Mouse (Mus musculus) forebrain, postnatal 0 days (tissue): ENCODE results near the gene Mal. TPM values are rescaled to one million over a fixed set of nuclear protein-coding genes. Genes with fewer than 3 reads are reported as not detected.
A peak's percentile ranks its signal among the peaks of the same experiment; 100 is the strongest.

Experiments used
- ATAC-seq: fragments of 200-750 bp; cut with Nextera tagmentation; 2 replicates; pipeline ENCODE4 v1.8.0; 2017; ENCODE audit warnings: mild to moderate bottlenecking, moderate library complexity
- DNase-seq: peaks from one replicate; pipeline ENCODE4 v3.0.0-alpha.2; 2015
- H3K27ac ChIP-seq: fragments of 300-500 bp; sonication (generic); 2 replicates; pipeline ENCODE4 v1.5.1; 2014; ENCODE audit warnings: low read depth, mild to moderate bottlenecking, antibody characterized with exemption, low read length, moderate library complexity, mixed read lengths
- H3K27me3 ChIP-seq: fragments of 300-500 bp; sonication (generic); 2 replicates; pipeline ENCODE4 v1.6.1; 2014; ENCODE audit warnings: mild to moderate bottlenecking, low read length, mixed read lengths; ENCODE audit not compliant: insufficient read depth
- H3K36me3 ChIP-seq: fragments of 300-500 bp; sonication (generic); 2 replicates; pipeline ENCODE4 v1.6.1; 2014; ENCODE audit warnings: mild to moderate bottlenecking, moderate library complexity; ENCODE audit not compliant: insufficient read depth
- H3K4me1 ChIP-seq: fragments of 300-500 bp; sonication (generic); 2 replicates; pipeline ENCODE4 v1.6.1; 2014; ENCODE audit warnings: antibody characterized with exemption; ENCODE audit not compliant: insufficient read depth
- H3K4me2 ChIP-seq: fragments of 300-500 bp; sonication (generic); 2 replicates; pipeline ENCODE4 v1.6.1; 2014; ENCODE audit warnings: low read depth, mild to moderate bottlenecking, moderate library complexity
- H3K4me3 ChIP-seq: fragments of 300-500 bp; sonication (generic); 2 replicates; pipeline ENCODE4 v1.5.1; 2014; ENCODE audit warnings: low read depth, low read length, mixed read lengths
- H3K9ac ChIP-seq: fragments of 300-500 bp; sonication (generic); 2 replicates; pipeline ENCODE4 v1.6.1; 2014; ENCODE audit warnings: mild to moderate bottlenecking
- H3K9me3 ChIP-seq: fragments of 300-500 bp; sonication (generic); 2 replicates; pipeline ENCODE4 v1.6.1; 2016; ENCODE audit warnings: low read length
- CTCF ChIP-seq: sonication (generic); IDR thresholded peaks from 2 replicates; pipeline ENCODE4 v1.5.1; 2016; ENCODE audit warnings: antibody characterized with exemption, control low read depth, low read depth
- WGBS: fragments of 180-500 bp; shearing (Covaris S2); extraction: QIAGEN DNeasy Blood & Tissue Kit; methylation state at CpG from one replicate; pipeline ENCODE4 v1.1.7; 2014; 5-methylcytosine and 5-hydroxymethylcytosine counted together
- polyA plus RNA-seq: library from polyadenylated mRNA; unstranded; fragments of >200 nt; fragmentation: Nextera tagmentation; extraction: Ambion mirVana; gene quantifications from 2 replicates; pipeline ENCODE4 v1.2.1, GENCODE M21; 2015
- total RNA-seq: library from RNA; depleted of rRNA; stranded (reverse); fragments of >200 nt; gene quantifications from 2 replicates; pipeline ENCODE4 v1.2.3, GENCODE M21; 2014; rRNA removed

Mal gene
- total and polyA plus RNA-seq, 2 experiments from 2014 or later = 2.1 to 2.7 TPM

- Histone ChIP-seq H3K4me1 (peaks cover 13% of the 10 kb centered on the region), H3K36me3 (peaks cover 41% of the 10 kb centered on the region), H3K4me3 (no peak overlapping the region), H3K9ac (no peak overlapping the region), H3K27me3 (no peaks in the 10 kb centered on the region), H3K27ac (no peak overlapping the region), H3K9me3 (no peaks in the 10 kb centered on the region), H3K4me2 (no peak overlapping the region)
- WGBS = 80% methylated on average over 4 of the region's 4 CpGs
- peak; percentile 46 for TF ChIP-seq CTCF
- no peak for ATAC-seq
- DNase-seq = no peak
Measured at GRCm38 (mm10) chr2:127590840-127591239, 65.7 kb downstream of the Mal start.

- H3K9me3 ChIP-seq = no peaks in the 10 kb centered on the region
- H3K36me3 ChIP-seq = peaks cover 34% of the 10 kb centered on the region
- no peak for DNase-seq
- no peaks in the 10 kb centered on the region for H3K27me3 ChIP-seq
- TF ChIP-seq CTCF = no peak
- H3K4me1 ChIP-seq = peaks cover 13% of the 10 kb centered on the region
- H3K4me2 ChIP-seq = no peak overlapping the region
- no peak overlapping the region for H3K4me3 ChIP-seq
- no peak for ATAC-seq
- no peak overlapping the region for H3K9ac ChIP-seq
- no peak overlapping the region for H3K27ac ChIP-seq
- WGBS = 84% methylated on average over 15 of the region's 15 CpGs
Measured at GRCm38 (mm10) chr2:127590204-127590603, 66.3 kb downstream of the Mal start.

GRCm38 (mm10) chr2:127588897-127589296 is 67.6 kb downstream of the Mal start:
- ATAC-seq = no peak
- 90% methylated on average over 9 of the region's 9 CpGs for WGBS
- no peaks in the 10 kb centered on the region for H3K9me3 ChIP-seq
- H3K27me3 ChIP-seq = no peaks in the 10 kb centered on the region
- DNase-seq = no peak
- peaks cover 22% of the 10 kb centered on the region for H3K36me3 ChIP-seq
- H3K4me2 ChIP-seq = no peak overlapping the region
- H3K4me3 ChIP-seq = no peak overlapping the region
- peaks cover 20% of the 10 kb centered on the region for H3K4me1 ChIP-seq
- H3K27ac ChIP-seq = no peak overlapping the region
- no peak for TF ChIP-seq CTCF
- no peak overlapping the region for H3K9ac ChIP-seq

- WGBS = under 1% methylated on average over 22 of the region's 22 CpGs
- peak overlapping the region; percentile 95 for H3K27ac ChIP-seq
- H3K4me3 ChIP-seq = peak overlapping the region; percentile 91
- no peaks in the 10 kb centered on the region for H3K9me3 ChIP-seq
- peaks cover 25% of the 10 kb centered on the region for H3K4me1 ChIP-seq
- H3K27me3 ChIP-seq = no peaks in the 10 kb centered on the region
- no peak for DNase-seq
- peak overlapping the region; percentile 95 for H3K9ac ChIP-seq
- H3K4me2 ChIP-seq = peak overlapping the region; percentile 59
- no peak for TF ChIP-seq CTCF
- H3K36me3 ChIP-seq = peaks cover 11% of the 10 kb centered on the region
- ATAC-seq = 0 out of 2 replicates have a peak, but pooled peaks have one; percentile 8
Measured at GRCm38 (mm10) chr2:127587514-127587844, 69.0 kb downstream of the Mal start.

- peak within 1 kb of the TSS; percentile 95 for H3K9ac ChIP-seq
- ATAC-seq (peak; percentile 84), DNase-seq (peak; percentile 92)
- H3K36me3 ChIP-seq = peaks cover 6% of the 10 kb centered on the region; the same call in 1 of the 2 replicates
- H3K9me3 ChIP-seq = no peaks in the 10 kb centered on the region
- H3K4me2 ChIP-seq = peak within 1 kb of the TSS; percentile 59
- no peaks in the 10 kb centered on the region for H3K27me3 ChIP-seq
- 5% methylated on average over 39 of the region's 39 CpGs for WGBS
- H3K4me1 ChIP-seq = peaks cover 25% of the 10 kb centered on the region
- H3K27ac ChIP-seq = peak within 1 kb of the TSS; percentile 95
- TF ChIP-seq CTCF = peak; percentile 42
- H3K4me3 ChIP-seq = peak within 1 kb of the TSS; percentile 91
Measured at GRCm38 (mm10) chr2:127586694-127587513, 69.6 kb downstream of the Mal start, which contains the start of the genes Zfp661 and Mrps5. Gene Zfp661 (minus strand): TSS chr2:127587094. Gene Mrps5 (plus strand): TSS chr2:127587222.

GRCm38 (mm10) chr2:127584436-127584858 is 72.0 kb downstream of the Mal start:
- Histone ChIP-seq H3K4me2 (peak overlapping the region; percentile 83), H3K36me3 (peaks cover 3% of the 10 kb centered on the region; the same call in 1 of the 2 replicates), H3K4me1 (peaks cover 25% of the 10 kb centered on the region), H3K27me3 (no peaks in the 10 kb centered on the region), H3K9me3 (no peaks in the 10 kb centered on the region), H3K27ac (peak overlapping the region; percentile 31; the same call in 1 of the 2 replicates), H3K9ac (peak overlapping the region; percentile 63), H3K4me3 (peak overlapping the region; percentile 52)
- TF ChIP-seq CTCF = peak; percentile 38; the same call in 1 of the 2 replicates
- peak; percentile 92 for ATAC-seq
- 2% methylated on average over 24 of the region's 24 CpGs for WGBS
- DNase-seq = peak; percentile 95

Other genes with a start within 250 kb of the Mal start
- gene Gpat2, start 231.5 kb downstream of the Mal start, total RNA-seq = 0.38 TPM in 1 of 2 replicates, not detected in the other
- 0.06 and 0.11 TPM in 2 replicates for gene Gpat2, start 231.5 kb downstream of the Mal start, polyA plus RNA-seq
- 26.3 and 28.8 TPM in 2 replicates for gene Fahd2a, start 212.1 kb downstream of the Mal start, total RNA-seq
- 27.1 and 27.4 TPM in 2 replicates for gene Fahd2a, start 212.1 kb downstream of the Mal start, polyA plus RNA-seq
- 27.8 and 31.2 TPM in 2 replicates for gene Kcnip3, start 134.6 kb downstream of the Mal start, total RNA-seq
- 15.8 and 20.1 TPM in 2 replicates for gene Kcnip3, start 134.6 kb downstream of the Mal start, polyA plus RNA-seq
- gene Prom2, start 115.2 kb downstream of the Mal start, total RNA-seq = not detected in 2 replicates
- 0.04 TPM in 1 of 2 replicates, not detected in the other for gene Prom2, start 115.2 kb downstream of the Mal start, polyA plus RNA-seq
- 7.4 and 8.2 TPM in 2 replicates for gene Zfp661, start 69.6 kb downstream of the Mal start, total RNA-seq
- gene Zfp661, start 69.6 kb downstream of the Mal start, polyA plus RNA-seq = 4.1 and 5.0 TPM in 2 replicates
- gene Mrps5, start 69.5 kb downstream of the Mal start, total RNA-seq = 65.9 and 85.2 TPM in 2 replicates
- 142 and 159 TPM in 2 replicates for gene Mrps5, start 69.5 kb downstream of the Mal start, polyA plus RNA-seq
- gene Mall, start 73.2 kb upstream of the Mal start, total RNA-seq = 0.46 and 1.3 TPM in 2 replicates
- gene Mall, start 73.2 kb upstream of the Mal start, polyA plus RNA-seq = 0.34 and 0.52 TPM in 2 replicates
- gene Nphp1, start 132.2 kb upstream of the Mal start, total RNA-seq = 12.7 and 14.7 TPM in 2 replicates
- gene Nphp1, start 132.2 kb upstream of the Mal start, polyA plus RNA-seq = 17.6 and 19.9 TPM in 2 replicates
- gene Mtln, start 135.8 kb upstream of the Mal start, total RNA-seq = 24.3 and 36.9 TPM in 2 replicates
- gene Mtln, start 135.8 kb upstream of the Mal start, polyA plus RNA-seq = 49.9 and 63.3 TPM in 2 replicates
- gene Bub1, start 175.2 kb upstream of the Mal start, total RNA-seq = 3.9 and 5.2 TPM in 2 replicates
- gene Bub1, start 175.2 kb upstream of the Mal start, polyA plus RNA-seq = 3.3 and 3.7 TPM in 2 replicates
- not detected in 2 replicates for gene Acoxl, start 182.2 kb upstream of the Mal start, total RNA-seq
- 0.10 and 0.14 TPM in 2 replicates for gene Acoxl, start 182.2 kb upstream of the Mal start, polyA plus RNA-seq